Mouse (Mus musculus) ES-E14 (cell line): Measurements from ENCODE around the gene Abcc3.

ENCODE experiments used
- CHD2 ChIP-seq: IDR thresholded peaks from 2 replicates; pipeline ENCODE4 v1.6.1; 2014; ENCODE audit warnings: mild to moderate bottlenecking, low read depth, low read length, inconsistent platforms
- MAFK ChIP-seq: IDR thresholded peaks from 2 replicates; pipeline ENCODE4 v1.6.1; 2014; ENCODE audit warnings: mild to moderate bottlenecking, low read depth, low read length, inconsistent platforms; ENCODE audit not compliant: insufficient read depth
- ZC3H11A ChIP-seq: IDR thresholded peaks from 2 replicates; pipeline ENCODE4 v1.6.1; 2012; ENCODE audit warnings: low read depth, mild to moderate bottlenecking, inconsistent platforms, low read length, borderline replicate concordance

GRCm38 (mm10) chr11:94441122-94441521, 48.3 kb upstream of the Abcc3 start:
- TF ChIP-seq ZC3H11A: no peak
- TF ChIP-seq MAFK: no peak
- no peak for TF ChIP-seq CHD2
